Mouse (Mus musculus): ENCODE data around the gene Klhdc1.

DNA sequence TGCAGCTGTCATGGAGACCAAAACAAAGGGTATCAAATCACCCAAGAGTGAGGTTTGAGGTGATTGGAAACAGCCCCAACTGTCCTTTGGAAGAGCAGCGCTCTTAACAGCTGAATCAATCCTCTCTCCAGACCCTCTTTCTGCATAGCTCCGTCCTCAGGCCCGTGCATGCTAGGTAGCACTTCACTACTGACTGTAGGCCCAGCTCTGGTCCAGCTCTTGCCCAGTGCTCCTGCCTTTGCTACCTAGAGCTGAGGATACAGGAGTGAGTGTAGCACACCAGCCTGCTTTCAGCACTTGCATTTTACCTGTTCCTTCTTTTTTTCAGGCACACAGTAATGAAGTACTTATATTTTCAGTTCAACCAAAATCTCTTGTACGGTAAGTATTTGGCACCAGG lies 68.7 kb downstream of the Klhdc1 start:
- TF ChIP-seq EP300 (IDR thresholded peaks at IDR 0.05; ENCODE audit: low read depth) (no peak), CTCF (IDR thresholded peaks at IDR 0.05; ENCODE audit: low read depth) (no peak)

Data from heart, postnatal 0 days (tissue).